Mouse (Mus musculus) c-Kit-positive CD71-negative TER-119-negative erythroid progenitor cells, embryonic 14.5 days (primary cell): ENCODE results near the gene Ercc6l2.

Source experiments
- DNase-seq: peaks from one replicate; pipeline ENCODE4 v3.0.0-alpha.2; 2013; ENCODE audit warnings: low read depth

Ercc6l2 gene

GRCm38 (mm10) chr13:63814746-63815681 is at the start of gene Ercc6l2:
TSS of gene Ercc6l2 (plus strand) at chr13:63815240.
- peak; percentile 98 for DNase-seq

GRCm38 (mm10) chr13:63766065-63766464 is 49.0 kb upstream of the Ercc6l2 start:
- no peak for DNase-seq

GRCm38 (mm10) chr13:63771009-63771408 is 44.0 kb upstream of the Ercc6l2 start:
- no peak for DNase-seq

- DNase-seq = no peak
Measured at GRCm38 (mm10) chr13:63778925-63779324, 36.1 kb upstream of the Ercc6l2 start.

DNA sequence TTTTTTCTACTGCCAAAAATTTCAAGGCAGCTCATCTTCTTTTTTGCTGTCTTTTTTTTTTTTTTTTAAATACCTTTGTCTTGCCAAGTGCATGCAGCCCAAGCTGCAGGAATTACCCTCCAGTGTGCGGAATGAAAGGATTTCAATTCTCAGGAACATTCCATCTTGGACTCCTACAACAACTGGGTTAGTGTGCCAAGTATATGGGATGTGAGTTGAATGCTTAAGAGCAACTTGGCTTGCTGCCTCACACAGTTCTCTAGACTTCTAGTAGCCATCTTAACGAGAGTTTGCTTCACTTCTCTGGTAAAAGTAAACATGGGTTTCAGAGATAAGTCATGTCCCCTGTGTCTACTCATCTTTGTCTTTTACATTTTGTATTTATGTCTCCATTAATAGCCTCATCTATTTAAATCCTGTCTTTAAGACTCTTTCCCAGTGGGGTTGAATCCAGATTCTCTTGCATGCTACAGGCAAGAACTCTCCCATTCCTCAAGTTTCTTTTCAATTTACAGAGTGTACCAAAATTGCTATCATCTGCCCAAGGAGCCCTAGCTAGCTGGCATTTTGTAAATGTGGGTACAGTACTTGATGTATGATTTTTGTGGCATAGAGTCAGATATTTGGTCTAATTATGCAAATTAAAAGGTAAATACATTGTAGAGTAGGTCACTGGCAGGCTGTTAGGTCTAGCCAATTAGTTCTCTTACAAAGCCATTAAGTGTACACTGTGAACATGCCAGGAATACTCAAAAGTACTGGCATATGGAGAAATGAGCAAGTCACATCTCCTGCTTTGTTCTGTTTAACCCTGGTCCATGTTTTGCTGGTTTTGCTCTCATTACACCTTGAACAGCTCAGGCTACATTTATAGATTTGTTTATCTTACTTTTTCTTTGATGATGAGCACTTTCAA is 35.4 kb upstream of the Ercc6l2 start:
- DNase-seq = no peak

GRCm38 (mm10) chr13:63792234-63792831 is 22.7 kb upstream of the Ercc6l2 start:
- no peak for DNase-seq

- no peak for DNase-seq
Measured at GRCm38 (mm10) chr13:63793345-63794308, 21.4 kb upstream of the Ercc6l2 start.

DNA sequence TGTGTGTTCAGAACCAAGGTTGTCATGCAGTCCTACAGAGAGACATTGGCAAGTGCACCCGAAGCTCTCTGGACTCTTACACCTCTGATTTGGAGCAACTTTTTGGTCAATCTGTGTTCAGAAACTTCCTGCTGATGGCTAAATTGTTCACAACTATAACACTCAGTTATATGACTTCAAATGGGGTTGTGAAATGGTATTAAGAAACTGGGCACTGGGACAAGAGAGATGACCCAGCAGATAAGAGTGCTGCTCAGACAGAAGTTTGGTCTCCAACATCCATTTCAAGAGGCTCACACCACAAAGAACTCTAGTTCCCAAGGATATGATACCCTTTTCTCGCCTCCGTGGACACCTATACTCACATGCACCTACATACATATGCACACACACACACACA is 16.4 kb upstream of the Ercc6l2 start:
- no peak for DNase-seq

DNA sequence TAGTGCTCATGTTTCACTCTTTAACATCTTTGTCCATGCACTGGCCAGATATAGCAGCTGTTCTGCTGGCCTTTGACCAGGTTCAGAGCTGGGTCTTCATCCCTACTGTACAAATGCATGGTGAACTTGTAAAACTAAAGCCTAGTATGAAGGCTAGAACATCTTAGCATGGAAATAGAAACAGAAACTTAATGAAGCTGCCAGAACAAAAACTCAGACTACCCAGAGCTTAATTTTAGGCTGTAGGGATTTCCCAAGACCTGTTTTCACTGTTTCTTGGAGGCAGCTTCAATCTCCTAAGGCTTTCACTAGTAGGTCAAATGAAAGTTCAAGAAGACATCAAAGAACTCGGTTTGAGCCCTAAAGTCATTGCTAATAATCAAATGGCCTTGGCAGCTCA is 15.1 kb upstream of the Ercc6l2 start:
- DNase-seq = no peak

GRCm38 (mm10) chr13:63801289-63801688 is 13.8 kb upstream of the Ercc6l2 start:
- DNase-seq = no peak

GRCm38 (mm10) chr13:63807233-63807632 is 7.8 kb upstream of the Ercc6l2 start:
- no peak for DNase-seq

DNA sequence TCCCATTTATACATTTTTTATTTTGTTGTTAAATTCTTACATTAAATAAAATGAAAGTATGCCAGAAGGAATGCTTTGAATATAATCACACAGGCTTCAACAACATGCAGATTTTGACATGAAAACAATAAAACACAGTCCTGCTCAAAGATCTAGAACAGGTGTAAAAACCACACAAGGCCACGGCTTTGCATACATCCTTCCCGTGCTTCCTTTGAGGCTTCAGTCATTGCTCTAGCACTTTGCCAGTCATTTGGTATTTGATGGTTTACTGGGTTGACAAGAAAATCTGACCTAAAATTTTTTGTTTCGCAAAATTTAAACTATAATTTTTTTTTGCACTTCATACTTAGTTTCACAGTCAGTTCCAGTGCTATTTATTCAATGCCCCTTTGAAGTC is 7.1 kb upstream of the Ercc6l2 start:
- no peak for DNase-seq

DNA sequence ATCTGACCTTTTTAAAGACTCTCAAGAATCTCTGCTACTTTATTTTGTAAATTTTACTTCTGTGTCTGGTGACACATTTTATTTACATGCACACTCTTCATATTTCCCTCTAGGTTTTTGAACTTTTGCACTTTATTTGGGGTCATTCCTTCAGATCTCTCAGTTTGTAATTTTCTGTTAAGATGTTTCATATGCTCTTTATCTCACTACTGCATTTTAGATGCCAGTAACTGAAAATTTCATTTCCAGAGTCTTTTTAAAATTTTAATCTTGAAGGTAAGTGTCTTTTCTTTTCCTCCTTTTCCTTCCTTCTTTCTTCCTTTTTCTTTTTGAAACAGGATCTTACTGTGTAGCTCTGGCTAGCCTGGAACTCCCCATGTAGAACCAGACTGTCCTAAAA is 3.6 kb upstream of the Ercc6l2 start:
- DNase-seq = no peak

GRCm38 (mm10) chr13:63815931-63816330 is 891 bp downstream of the Ercc6l2 start:
- DNase-seq = no peak

DNA sequence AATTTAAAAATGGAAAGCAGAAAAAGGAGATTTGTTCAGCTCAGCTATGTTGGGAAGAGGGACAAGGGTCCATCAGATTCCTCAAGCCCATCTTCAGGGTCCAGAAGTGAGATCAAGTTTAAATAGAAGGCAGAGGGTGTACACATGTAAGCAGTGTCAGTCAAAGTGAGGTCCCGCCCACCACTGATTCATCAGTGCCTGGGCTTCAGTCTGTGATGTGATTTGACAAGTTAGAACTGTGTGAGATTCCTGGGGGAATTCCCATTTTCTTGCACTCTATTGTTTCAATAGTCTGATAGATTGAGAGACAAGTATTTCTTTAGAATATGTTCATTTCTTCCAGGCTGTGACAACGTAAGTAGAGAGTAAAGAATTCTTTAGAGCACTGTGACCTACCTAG is 30.7 kb downstream of the Ercc6l2 start:
- no peak for DNase-seq

GRCm38 (mm10) chr13:63850308-63851011 is 35.4 kb downstream of the Ercc6l2 start:
- no peak for DNase-seq

DNA sequence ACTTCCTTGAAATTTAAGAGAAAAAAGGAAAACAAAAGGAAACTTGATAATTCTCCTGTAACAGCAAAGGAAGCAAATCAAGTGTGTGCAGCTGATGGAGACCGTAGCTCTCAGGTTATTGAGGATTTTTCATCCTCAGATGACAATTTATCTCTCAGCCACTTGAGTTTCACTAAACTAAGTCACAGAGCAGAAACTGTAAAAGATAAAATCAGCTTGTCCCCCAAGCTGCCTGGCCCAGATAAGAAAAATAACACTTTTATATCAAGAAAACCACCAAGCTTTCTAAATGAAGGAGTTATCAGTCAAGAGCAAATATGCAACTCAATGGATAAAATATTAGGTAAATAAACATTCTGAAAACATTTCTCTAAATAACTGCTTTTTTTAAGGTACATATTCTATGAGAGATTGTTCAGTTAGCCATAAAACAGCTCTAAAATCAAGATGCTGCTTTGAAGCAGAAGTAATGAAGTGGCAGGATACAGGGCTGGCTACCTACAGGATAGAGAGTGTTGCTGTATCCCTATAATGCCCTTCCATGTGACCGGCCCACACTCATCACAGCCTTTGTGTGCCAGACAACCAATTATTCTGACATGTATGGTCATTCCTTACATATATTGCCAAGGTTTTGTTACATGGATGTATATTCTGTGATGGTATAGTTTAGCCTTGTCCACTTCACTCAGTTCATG is 57.7 kb downstream of the Ercc6l2 start:
- DNase-seq = no peak

GRCm38 (mm10) chr13:63877138-63877537 is 62.1 kb downstream of the Ercc6l2 start:
- DNase-seq = no peak

DNA sequence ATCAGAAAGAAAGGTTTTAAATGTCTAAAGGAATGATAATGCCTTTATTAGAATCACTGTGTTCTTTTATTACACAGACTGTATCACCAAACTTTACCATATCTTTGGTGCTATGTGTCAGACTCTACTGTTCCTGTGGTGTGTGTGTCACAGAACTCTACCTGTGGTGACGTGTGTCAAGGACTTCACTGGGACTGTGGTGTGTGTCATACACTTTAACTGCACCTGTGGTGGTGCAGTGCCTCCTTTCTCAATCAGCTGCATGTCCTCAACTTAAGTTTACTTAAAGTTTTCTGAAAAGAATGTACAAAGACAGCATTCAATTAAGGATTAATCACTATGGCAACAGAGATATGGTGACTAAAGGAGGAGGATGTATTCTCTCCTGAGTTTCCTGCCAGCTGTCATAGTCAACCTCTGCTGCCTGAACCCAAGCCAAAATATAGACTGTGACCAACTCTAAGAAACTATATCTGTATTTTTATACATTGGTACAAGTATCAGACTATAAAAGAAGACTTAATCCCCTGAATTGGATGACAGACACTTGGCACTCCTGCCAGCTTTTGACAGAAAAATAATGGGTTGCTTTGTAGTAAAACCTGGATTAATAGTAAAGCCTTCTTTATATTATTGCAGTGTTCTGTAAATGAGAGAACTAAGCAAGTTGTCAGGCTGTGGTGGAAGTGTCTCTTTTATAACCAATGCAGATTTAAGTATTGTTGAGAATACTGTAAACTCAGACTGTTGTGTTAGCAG is 64.2 kb downstream of the Ercc6l2 start:
- DNase-seq = no peak
